Mouse (Mus musculus): ENCODE results near the gene Pkn1.

DNA sequence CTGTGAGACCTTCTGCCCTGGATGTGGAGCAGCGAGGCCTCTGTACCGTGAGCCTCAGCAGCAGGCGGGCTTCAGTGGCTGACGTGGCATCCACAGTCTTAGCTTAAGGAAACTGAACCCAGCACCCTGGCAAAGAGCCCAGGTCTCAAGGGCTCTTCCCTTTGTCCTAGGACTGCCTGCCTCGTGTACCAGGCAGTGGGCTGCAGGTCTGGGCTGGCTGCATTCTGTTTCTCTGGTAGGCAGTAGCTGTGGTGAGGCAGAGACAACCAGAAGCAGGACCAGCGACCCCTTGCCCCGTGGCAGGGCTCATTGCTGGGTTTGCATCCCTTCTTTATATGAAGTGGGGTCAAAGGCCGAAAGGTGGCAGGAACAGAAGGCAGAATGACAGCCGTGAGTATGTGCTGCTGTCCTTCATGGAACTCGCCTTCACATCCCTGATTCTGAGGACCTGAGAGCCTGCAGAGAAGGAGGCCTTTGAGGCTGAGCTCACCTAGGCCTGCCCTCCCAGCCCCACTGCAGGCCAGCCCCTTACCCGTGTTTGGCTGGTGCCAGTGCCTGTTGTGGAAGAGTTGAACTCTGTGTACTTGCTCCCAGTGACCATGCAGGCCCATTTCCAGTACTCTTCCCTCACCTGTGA is 24.6 kb upstream of the Pkn1 start:
- TF ChIP-seq CTCF (IDR thresholded peaks at IDR 0.05; ENCODE audit: low read depth) (no peak), EP300 (IDR thresholded peaks at IDR 0.05; ENCODE audit: low read depth) (no peak)
